Mouse (Mus musculus) kidney, adult 2 months (tissue): Measurements from ENCODE around the gene Rcn3. TPM values are rescaled to one million over a fixed set of nuclear protein-coding genes. Genes with fewer than 3 reads are reported as not detected.
A peak's percentile ranks its signal among the peaks of the same experiment; 100 is the strongest.

Experiments used
- DNase-seq: peaks from one replicate; pipeline ENCODE4 v3.0.0; 2021
- H3K27ac ChIP-seq: fragments of 200-500 bp; 2 replicates; pipeline ENCODE4 v1.5.1; 2012; ENCODE audit warnings: low read depth, low read length, control low read depth, inconsistent platforms; ENCODE audit not compliant: insufficient read depth
- H3K27me3 ChIP-seq: fragments of 200-500 bp; replicated peaks from 2 replicates; pipeline ENCODE4 v1.6.1; 2012; ENCODE audit warnings: mild to moderate bottlenecking, moderate library complexity, low read length, inconsistent platforms; ENCODE audit not compliant: control insufficient read depth, insufficient read depth
- H3K36me3 ChIP-seq: fragments of 200-500 bp; 2 replicates; pipeline ENCODE4 v1.6.1; 2012; ENCODE audit warnings: mild to moderate bottlenecking, moderate library complexity, low read length, inconsistent platforms; ENCODE audit not compliant: control insufficient read depth, insufficient read depth
- H3K4me1 ChIP-seq: fragments of 200-500 bp; 2 replicates; pipeline ENCODE4 v1.6.1; 2011; ENCODE audit warnings: low read length; ENCODE audit not compliant: control insufficient read depth, insufficient read depth
- H3K4me3 ChIP-seq: fragments of 200-500 bp; 2 replicates; pipeline ENCODE4 v1.5.1; 2011; ENCODE audit warnings: mild to moderate bottlenecking, low read depth, low read length, control low read depth; ENCODE audit not compliant: insufficient read depth
- CTCF ChIP-seq: fragments of 200-500 bp; conservative IDR thresholded peaks from 2 replicates; pipeline ENCODE4 v1.5.1; 2011; ENCODE audit warnings: low read depth, mild to moderate bottlenecking, control low read depth, low read length, moderate library complexity, mixed read lengths; ENCODE audit not compliant: insufficient read depth, insufficient read length
- POLR2A ChIP-seq: fragments of 200-500 bp; IDR thresholded peaks from one replicate; pipeline ENCODE4 v1.6.1; 2011; ENCODE audit warnings: low read depth, low read length, control low read depth
- WGBS: fragments of 180-500 bp; shearing (Covaris S2); methylation state at CpG from one replicate; pipeline ENCODE4 v1.1.7; 2018; 5-methylcytosine and 5-hydroxymethylcytosine counted together
- polyA plus RNA-seq: library from polyadenylated mRNA; depleted of rRNA; stranded (reverse); fragments of >200 nt; gene quantifications from 2 replicates; pipeline ENCODE4 v1.2.3, GENCODE M21; 2012

Gene Rcn3
- polyA plus RNA-seq, 1 experiment = 67.0 TPM

DNA sequence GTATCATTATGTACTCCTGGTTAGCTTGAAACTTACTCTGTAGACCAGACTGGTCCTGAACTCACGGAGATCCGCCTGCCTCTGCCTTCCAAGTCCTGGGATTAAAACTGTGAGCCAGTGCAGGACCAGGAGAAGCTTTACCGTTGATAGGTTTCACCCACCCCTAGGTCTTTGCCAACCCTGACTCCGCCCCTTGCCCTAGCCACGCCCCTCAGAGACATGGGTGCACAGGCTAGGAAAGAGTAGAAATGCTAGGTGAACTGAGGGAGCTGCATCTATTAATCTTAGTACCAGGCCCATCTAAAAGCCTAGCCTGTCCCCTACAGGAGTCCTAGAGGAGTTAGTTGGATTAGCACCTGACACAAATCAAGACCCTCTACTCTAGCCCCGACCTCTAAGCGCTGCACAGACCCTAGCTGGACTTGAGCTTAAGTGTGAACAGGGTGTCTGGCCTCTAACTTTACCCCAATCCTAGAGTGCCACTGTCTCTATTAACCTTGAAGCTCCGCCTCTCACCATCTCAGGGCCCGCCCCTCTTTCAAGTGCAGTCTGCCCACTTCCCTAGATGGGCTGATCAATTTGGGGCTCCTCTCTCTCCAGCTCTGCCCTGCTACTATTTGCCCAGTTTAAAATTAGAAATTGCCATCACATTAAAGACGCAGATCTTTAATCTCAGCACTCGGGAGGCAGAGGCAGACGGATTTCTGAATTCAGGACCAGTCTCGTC is 1.6 kb downstream of the Rcn3 start:
- Histone ChIP-seq H3K4me3 (no peak overlapping the region), H3K27ac (no peak overlapping the region), H3K4me1 (no peaks in the 10 kb centered on the region), H3K36me3 (no peaks in the 10 kb centered on the region), H3K27me3 (no peaks in the 10 kb centered on the region)
- no peak for DNase-seq
- TF ChIP-seq POLR2A = no peak
- TF ChIP-seq CTCF = no peak
- 82% methylated on average over 13 of the region's 13 CpGs for WGBS

GRCm38 (mm10) chr7:45088597-45088996 is 3.4 kb downstream of the Rcn3 start:
- 95% methylated on average over 17 of the region's 17 CpGs for WGBS
- no peaks in the 10 kb centered on the region for H3K4me1 ChIP-seq
- no peak for DNase-seq
- H3K36me3 ChIP-seq = no peaks in the 10 kb centered on the region
- TF ChIP-seq CTCF = no peak
- no peak for TF ChIP-seq POLR2A
- no peaks in the 10 kb centered on the region for H3K27me3 ChIP-seq
- H3K4me3 ChIP-seq = no peak overlapping the region
- no peak overlapping the region for H3K27ac ChIP-seq

DNA sequence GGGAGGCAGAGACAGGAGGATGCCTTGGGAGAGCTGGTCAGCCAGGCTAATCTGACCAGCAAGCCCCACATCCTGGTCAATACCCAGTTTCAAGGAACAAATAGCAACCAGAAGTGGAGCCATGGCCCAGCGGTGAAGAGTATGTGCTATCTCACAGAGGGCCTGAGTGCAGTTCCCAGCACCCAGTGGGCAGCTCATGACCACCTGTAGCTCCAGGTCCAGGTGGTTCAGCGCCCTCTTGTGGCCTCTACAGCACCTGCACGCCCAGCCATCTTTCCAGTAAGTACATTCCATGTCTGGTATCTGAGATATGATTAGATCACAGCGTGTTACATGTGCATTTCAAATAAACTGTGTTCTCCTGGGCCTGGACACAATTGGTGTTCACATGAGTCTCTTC is 5.9 kb downstream of the Rcn3 start:
- Histone ChIP-seq H3K4me1 (no peaks in the 10 kb centered on the region; the same call in 1 of the 2 replicates), H3K36me3 (no peaks in the 10 kb centered on the region), H3K4me3 (no peak overlapping the region), H3K27me3 (no peaks in the 10 kb centered on the region), H3K27ac (no peak overlapping the region)
- DNase-seq = no peak
- WGBS = 80% methylated on average over 4 of the region's 4 CpGs
- TF ChIP-seq POLR2A = no peak
- TF ChIP-seq CTCF = peak; percentile 22; the same call in 1 of the 2 replicates

DNA sequence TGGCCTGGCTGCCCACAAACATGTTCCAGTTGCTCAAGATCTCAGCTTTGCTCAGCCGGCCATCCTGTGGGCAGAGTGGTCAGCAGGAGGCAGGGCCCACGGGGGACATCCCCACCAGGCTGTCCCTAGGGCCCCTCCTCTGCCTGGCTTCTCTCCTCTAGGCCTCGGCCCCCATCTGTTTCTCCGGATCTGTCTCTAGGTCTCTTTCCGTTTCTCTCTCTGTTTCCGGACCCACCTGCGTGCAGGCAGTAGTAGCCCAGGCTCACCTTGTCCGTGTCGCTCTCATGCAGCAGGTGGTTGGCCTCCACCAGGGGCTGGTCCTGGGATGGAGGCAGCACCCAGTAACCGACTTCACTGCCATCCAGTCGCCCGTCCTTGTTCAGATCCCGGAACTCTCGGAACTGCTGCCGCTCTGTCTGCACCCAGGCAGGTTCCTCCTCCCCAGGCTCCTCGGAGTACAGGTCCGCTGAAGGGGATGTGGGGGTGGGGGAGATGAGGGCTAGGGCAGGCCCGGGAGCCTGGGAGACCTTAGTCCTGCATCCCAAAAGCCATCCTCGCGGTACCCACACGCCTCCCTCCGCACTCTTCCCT is 8.6 kb downstream of the Rcn3 start:
- H3K4me1 ChIP-seq = no peaks in the 10 kb centered on the region; the same call in 1 of the 2 replicates
- DNase-seq = no peak
- H3K36me3 ChIP-seq = no peaks in the 10 kb centered on the region
- no peak overlapping the region for H3K27ac ChIP-seq
- no peaks in the 10 kb centered on the region for H3K27me3 ChIP-seq
- H3K4me3 ChIP-seq = no peak overlapping the region
- 83% methylated on average over 22 of the region's 22 CpGs for WGBS
- TF ChIP-seq POLR2A = no peak
- no peak for TF ChIP-seq CTCF

- Histone ChIP-seq H3K4me3 (no peak overlapping the region), H3K36me3 (no peaks in the 10 kb centered on the region), H3K27ac (peak overlapping the region; percentile 17), H3K27me3 (no peaks in the 10 kb centered on the region), H3K4me1 (no peaks in the 10 kb centered on the region; the same call in 1 of the 2 replicates)
- peak; percentile 64 for DNase-seq
- WGBS = 58% methylated on average over 25 of the region's 25 CpGs
- no peak for TF ChIP-seq POLR2A
- no peak for TF ChIP-seq CTCF
These were observed 9.4 kb downstream of the Rcn3 start for GRCm38 (mm10) chr7:45082401-45083299.

DNA sequence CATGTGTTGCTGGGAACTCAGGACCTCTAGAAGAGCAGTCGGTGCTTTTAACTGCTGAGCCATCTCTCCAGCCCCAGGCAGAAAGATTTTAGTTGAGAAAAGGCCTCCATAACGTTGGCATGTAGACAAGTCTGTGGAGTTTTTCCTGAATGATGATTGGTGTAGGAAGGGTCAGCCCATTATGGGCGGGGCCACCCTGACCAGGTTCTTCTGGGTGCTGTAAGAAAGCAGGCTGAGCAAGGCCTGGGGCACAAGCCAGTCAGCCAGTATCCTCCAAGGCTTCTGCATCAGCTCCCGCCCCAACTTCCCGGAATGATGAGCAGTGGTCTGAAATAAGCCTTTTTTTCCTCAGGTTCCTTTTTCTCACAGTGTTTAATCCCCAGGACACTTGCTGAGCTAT is 11.0 kb downstream of the Rcn3 start:
- Histone ChIP-seq H3K36me3 (no peaks in the 10 kb centered on the region), H3K4me1 (no peaks in the 10 kb centered on the region; the same call in 1 of the 2 replicates)

More for the DNA sequence above, 11.0 kb downstream of the Rcn3 start:
- WGBS = 66% methylated on average over 5 of the region's 5 CpGs
- Histone ChIP-seq H3K27me3 (no peaks in the 10 kb centered on the region), H3K27ac (no peak overlapping the region), H3K4me3 (no peak overlapping the region)
- TF ChIP-seq CTCF = no peak
- no peak for TF ChIP-seq POLR2A
- DNase-seq = no peak
